Mouse (Mus musculus) left cerebral cortex, postnatal 4 days (tissue): ENCODE results near the gene Celf2. TPM values are rescaled to one million over a fixed set of nuclear protein-coding genes. Genes with fewer than 3 reads are reported as not detected.
"Not testable (repeated sequence)": the region's sequence is repeated elsewhere in the genome, so short reads cannot be mapped to it uniquely, and the experiment has no call there.

ENCODE experiments used
- DNase-seq: peaks from one replicate; pipeline ENCODE4 v3.0.0-alpha.2; 2022
- intact Hi-C: fragments of 180-260 bp; cut with DNase I; formaldehyde crosslinking; loops from one replicate; pipeline ENCODE4 v1.15.1; 2025
- total RNA-seq, 2 experiments: library from RNA; stranded (reverse); gene quantifications; 2 replicates each; pipeline ENCODE4 v1.2.3; 2021

Celf2 gene
- total RNA-seq, 2 experiments from 2014 or later, result 705 to 801 TPM

- intact Hi-C loops, result no loop called here
- no peak for DNase-seq
Measured at GRCm38 (mm10) chr2:7273214-7273613, 236.1 kb downstream of the Celf2 start.

- intact Hi-C loops, result no loop called here
- DNase-seq, result no peak
Measured at GRCm38 (mm10) chr2:7270051-7270450, 239.3 kb downstream of the Celf2 start.

- DNase-seq, result no peak
- intact Hi-C loops, result no loop called here
Measured at GRCm38 (mm10) chr2:7267166-7267565, 242.2 kb downstream of the Celf2 start.

GRCm38 (mm10) chr2:7262668-7263067, 246.7 kb downstream of the Celf2 start:
- intact Hi-C loops, DNase-seq: not testable (repeated sequence)

- no peak for DNase-seq
- intact Hi-C loops, result no loop called here
Measured at GRCm38 (mm10) chr2:7260186-7260585, 249.2 kb downstream of the Celf2 start.

- DNase-seq, result no peak
- intact Hi-C loops, result no loop called here
Measured at GRCm38 (mm10) chr2:7259616-7260015, 249.7 kb downstream of the Celf2 start.

DNA sequence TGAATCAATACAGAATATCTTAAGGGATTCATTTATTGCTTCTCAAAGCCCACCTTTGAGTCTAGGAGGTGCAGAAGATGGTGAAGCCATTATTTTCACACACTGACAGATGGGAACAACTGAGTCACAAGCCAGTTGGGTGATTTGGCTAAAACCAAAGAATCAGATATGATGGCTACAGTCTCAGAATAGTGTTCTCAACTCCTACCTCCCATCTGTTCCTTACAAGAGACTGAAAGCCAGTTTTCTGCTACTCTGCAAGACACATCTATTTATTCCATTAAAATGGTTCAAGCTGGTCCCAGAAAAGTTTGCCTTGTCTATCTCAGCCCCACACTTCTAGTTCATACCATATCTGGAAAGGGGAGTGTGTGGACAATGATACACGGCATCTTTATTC, 253.3 kb downstream of the Celf2 start:
- intact Hi-C loops, result no loop called here
- DNase-seq, result no peak

GRCm38 (mm10) chr2:7255386-7255785, 254.0 kb downstream of the Celf2 start:
- intact Hi-C loops, result no loop called here
- no peak for DNase-seq

GRCm38 (mm10) chr2:7250314-7250713, 259.0 kb downstream of the Celf2 start:
- DNase-seq, result no peak
- intact Hi-C loops, result no loop called here

DNA sequence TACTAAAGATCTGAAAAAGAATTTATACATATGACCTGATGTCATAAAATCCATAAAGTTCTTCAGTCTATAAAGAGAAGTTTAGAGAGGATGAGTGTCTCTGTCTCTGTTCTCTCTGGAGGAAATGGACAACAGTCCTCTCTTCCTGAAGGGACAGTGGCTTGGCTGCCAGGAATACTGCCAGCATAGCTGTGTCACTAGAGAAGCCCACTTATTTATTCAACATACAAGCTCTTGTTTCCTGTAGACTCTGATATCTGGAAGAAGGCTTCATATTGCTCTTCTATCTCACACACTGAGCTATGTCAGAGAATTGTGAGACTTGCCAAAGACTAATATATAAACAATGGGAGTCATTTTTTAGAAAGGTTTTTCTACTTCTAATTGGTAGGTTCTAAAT, 260.4 kb downstream of the Celf2 start:
- no peak for DNase-seq
- intact Hi-C loops, result no loop called here

- no peak for DNase-seq
- intact Hi-C loops, result no loop called here
Measured at GRCm38 (mm10) chr2:7245958-7246774, 263.2 kb downstream of the Celf2 start.

DNA sequence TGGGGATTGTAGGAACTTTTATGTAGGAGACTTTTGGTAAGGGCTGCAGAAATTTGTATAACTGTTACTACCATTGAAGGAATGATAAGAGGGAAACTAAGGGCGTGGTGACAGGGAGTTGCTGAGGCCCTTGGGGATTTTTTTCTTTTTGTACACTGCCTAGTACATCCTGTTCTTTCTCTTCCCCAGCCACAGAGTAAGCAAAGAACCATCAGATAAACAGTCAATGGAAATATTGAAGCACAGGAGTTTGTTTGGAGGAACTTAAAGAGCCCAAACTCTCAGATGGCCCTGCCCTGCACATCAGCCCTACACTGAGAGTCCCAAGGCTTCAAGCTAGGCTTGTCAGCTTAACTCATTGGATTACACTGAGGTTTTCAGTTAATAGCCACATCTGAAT, 267.2 kb downstream of the Celf2 start:
- intact Hi-C loops, result no loop called here
- no peak for DNase-seq

GRCm38 (mm10) chr2:7241523-7241941, 267.8 kb downstream of the Celf2 start:
- DNase-seq, result peak; percentile 4
- intact Hi-C loops, result no loop called here

DNA sequence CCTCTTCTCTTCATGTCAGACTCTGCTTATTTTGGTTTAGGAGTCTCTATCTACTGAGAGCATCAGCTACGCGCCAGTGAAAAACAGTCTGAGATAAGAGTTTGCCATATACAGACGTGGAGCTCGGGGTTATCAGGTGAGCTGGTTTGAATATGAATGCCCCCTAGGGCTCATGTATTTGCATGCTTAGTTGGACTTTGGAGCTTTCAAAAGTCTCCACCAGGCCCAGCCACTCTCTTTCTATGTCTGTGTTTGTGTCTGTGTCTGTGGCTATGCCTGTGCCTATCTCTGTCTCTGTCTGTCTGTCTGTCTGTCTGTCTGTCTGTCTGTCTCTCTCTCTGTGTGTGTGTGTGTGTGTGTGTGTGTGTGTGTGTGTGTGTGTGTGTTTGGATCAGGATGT, 272.1 kb downstream of the Celf2 start:
- intact Hi-C loops, result no loop called here
- DNase-seq, result no peak

GRCm38 (mm10) chr2:7236452-7236851, 272.9 kb downstream of the Celf2 start:
- intact Hi-C loops, result no loop called here

DNA sequence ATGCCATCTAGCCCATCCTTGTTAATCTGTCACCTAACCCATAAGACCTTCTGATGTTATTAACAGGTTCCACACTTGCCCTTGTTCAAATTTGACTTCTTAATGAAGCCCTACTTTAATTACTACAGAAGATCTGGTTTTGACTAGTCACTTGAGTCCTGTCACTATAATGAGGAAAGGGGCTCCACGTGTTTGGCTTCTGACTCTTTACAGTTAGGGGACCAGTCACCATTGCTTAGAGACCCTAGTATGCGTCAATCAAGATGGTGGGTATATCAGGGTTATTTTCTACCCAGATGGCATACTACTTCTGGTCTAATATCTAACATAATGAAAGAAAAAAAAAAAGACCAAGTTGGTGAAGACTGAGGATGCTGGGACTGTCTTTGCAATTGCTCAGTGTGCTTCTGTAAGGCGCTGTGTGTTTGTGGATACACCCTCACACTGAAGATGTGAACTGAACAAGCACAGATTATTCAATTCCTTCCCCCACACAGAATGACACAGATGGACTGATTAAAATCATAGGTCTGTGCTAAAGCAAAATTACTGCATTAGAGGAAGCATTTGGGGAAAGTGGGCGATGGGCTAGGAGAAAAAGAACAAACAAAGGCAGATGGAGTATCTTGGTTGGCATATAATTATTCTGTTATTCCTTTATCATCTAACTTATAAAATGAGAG, 274.2 kb downstream of the Celf2 start:
- intact Hi-C loops, result no loop called here
- DNase-seq, result no peak

More at GRCm38 (mm10) chr2:7236452-7236851, 272.9 kb downstream of the Celf2 start:
- no peak for DNase-seq

- DNase-seq, result no peak
- intact Hi-C loops, result no loop called here
Measured at GRCm38 (mm10) chr2:7234587-7234986, 274.8 kb downstream of the Celf2 start.

DNA sequence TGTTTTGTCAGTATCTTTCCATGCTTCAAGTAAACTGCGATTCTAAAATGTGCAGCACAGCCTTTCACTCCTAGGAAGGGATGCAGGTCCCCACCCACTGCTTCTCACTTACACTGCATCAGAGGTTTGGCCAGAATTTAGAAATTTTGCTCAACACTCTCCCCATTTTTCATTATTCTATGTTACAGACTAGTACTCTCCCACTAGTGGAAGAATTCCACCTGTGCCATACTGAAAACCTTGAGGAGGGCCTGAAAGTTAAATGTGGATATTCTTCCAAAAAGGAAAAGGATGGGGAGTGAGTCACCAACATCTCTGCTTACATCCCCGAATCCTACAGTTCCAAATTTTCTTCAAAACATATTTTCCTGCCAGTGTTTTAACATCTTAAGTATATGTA, 276.0 kb downstream of the Celf2 start:
- DNase-seq, result no peak
- intact Hi-C loops, result no loop called here

DNA sequence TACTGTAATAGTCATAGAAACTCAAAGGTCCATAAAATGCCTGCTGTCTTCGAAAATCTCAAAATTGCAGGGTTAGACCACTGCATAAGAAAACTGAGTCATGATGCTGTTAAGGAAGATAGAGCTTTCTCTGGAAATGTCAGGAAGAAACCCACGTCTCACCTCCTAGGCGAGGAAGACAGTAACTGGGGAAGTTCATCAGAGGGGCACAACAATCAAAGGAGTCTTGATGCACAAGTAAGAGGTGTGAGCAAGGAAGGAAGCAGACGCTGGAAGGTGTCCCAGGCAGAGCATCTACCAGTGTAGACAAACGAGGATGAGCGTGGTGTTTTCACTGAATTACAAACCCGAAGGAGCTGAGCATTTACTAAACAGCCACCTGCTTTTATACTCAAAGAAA, 282.6 kb downstream of the Celf2 start:
- no peak for DNase-seq
- intact Hi-C loops, result no loop called here

GRCm38 (mm10) chr2:7224346-7225071, 284.9 kb downstream of the Celf2 start:
- DNase-seq, result no peak
- intact Hi-C loops, result no loop called here

DNA sequence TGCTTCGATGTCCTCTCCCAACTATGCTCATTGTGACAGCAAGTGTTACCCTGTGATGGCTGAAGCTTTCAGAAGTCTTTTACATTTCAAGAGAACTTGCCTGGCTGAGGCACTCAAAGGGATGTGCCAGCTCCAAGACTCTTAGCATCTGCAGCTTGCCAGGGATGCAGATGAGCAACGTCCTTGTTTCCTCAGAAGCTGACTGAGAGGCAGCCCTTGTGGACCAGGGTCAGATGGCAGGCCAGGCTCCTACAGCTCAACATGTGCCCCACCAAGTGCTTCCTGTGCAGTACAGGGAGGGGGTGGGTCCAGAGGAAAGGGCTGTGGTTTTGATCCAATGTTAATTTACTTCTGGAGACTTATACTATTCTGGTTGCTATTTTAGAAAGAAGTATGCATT, 285.8 kb downstream of the Celf2 start:
- DNase-seq, result no peak
- intact Hi-C loops, result no loop called here

GRCm38 (mm10) chr2:7222886-7223285, 286.5 kb downstream of the Celf2 start:
- DNase-seq, result no peak
- intact Hi-C loops, result no loop called here
